Mouse (Mus musculus) neural tube, embryonic 15.5 days (tissue): Measurements from ENCODE around the gene Olfr190. TPM values are rescaled to one million over a fixed set of nuclear protein-coding genes. Genes with fewer than 3 reads are reported as not detected.

Experiments used
- ATAC-seq: fragments of 200-750 bp; cut with Nextera tagmentation; 2 replicates; pipeline ENCODE4 v1.8.0; 2017; ENCODE audit warnings: mild to moderate bottlenecking, moderate TSS enrichment, moderate library complexity; ENCODE audit not compliant: low FRiP score
- H3K27ac ChIP-seq: fragments of 300-500 bp; sonication (generic); replicated peaks from 2 replicates; pipeline ENCODE4 v1.5.1; 2015; ENCODE audit warnings: mild to moderate bottlenecking, inconsistent platforms
- H3K27me3 ChIP-seq: fragments of 300-500 bp; sonication (generic); replicated peaks from 2 replicates; pipeline ENCODE4 v1.6.1; 2015; ENCODE audit warnings: inconsistent platforms
- H3K36me3 ChIP-seq: fragments of 300-500 bp; sonication (generic); 2 replicates; pipeline ENCODE4 v1.6.1; 2015; ENCODE audit warnings: inconsistent platforms
- H3K4me1 ChIP-seq: fragments of 300-500 bp; sonication (generic); 2 replicates; pipeline ENCODE4 v1.6.1; 2015; ENCODE audit warnings: inconsistent platforms
- H3K4me2 ChIP-seq: fragments of 300-500 bp; sonication (generic); 2 replicates; pipeline ENCODE4 v1.6.1; 2015; ENCODE audit warnings: inconsistent platforms, mild to moderate bottlenecking, moderate library complexity
- H3K4me3 ChIP-seq: fragments of 300-500 bp; sonication (generic); replicated peaks from 2 replicates; pipeline ENCODE4 v1.5.1; 2015; ENCODE audit warnings: mild to moderate bottlenecking, inconsistent platforms
- H3K9ac ChIP-seq: fragments of 300-500 bp; sonication (generic); replicated peaks from 2 replicates; pipeline ENCODE4 v1.6.1; 2015; ENCODE audit warnings: mild to moderate bottlenecking, inconsistent platforms
- H3K9me3 ChIP-seq: fragments of 300-500 bp; sonication (generic); replicated peaks from 2 replicates; pipeline ENCODE4 v1.6.1; 2016; ENCODE audit warnings: inconsistent platforms
- WGBS: fragments of 180-500 bp; shearing (Covaris S2); methylation state at CpG from one replicate; pipeline ENCODE4 v1.1.7; 2015; ENCODE audit warnings: mixed read lengths; 5-methylcytosine and 5-hydroxymethylcytosine counted together
- polyA plus RNA-seq: library from polyadenylated mRNA; unstranded; fragments of >200 nt; fragmentation: Nextera tagmentation; extraction: Ambion mirVana; gene quantifications from 2 replicates; pipeline ENCODE4 v1.2.1, GENCODE M21; 2015

Gene Olfr190
- polyA plus RNA-seq, 1 experiment from 2014 or later: not detected

GRCm38 (mm10) chr16:59045835-59046234 lies 32.0 kb downstream of the Olfr190 start:
- Histone ChIP-seq H3K36me3 (no peaks in the 10 kb centered on the region), H3K4me3 (no peak overlapping the region), H3K27me3 (no peaks in the 10 kb centered on the region), H3K9ac (no peak overlapping the region), H3K9me3 (no peaks in the 10 kb centered on the region), H3K4me1 (no peaks in the 10 kb centered on the region), H3K4me2 (no peak overlapping the region), H3K27ac (no peak overlapping the region)
- 88% methylated on average over 3 of the region's 3 CpGs for WGBS
- ATAC-seq: no peak

- H3K36me3 ChIP-seq: no peaks in the 10 kb centered on the region
- 87% methylated on average over 7 of the region's 7 CpGs for WGBS
- H3K27ac ChIP-seq: no peak within 1 kb of the TSS
- H3K4me1 ChIP-seq: no peaks in the 10 kb centered on the region
- H3K9me3 ChIP-seq: no peaks in the 10 kb centered on the region
- no peaks in the 10 kb centered on the region for H3K27me3 ChIP-seq
- no peak within 1 kb of the TSS for H3K9ac ChIP-seq
- ATAC-seq: no peak
- no peak within 1 kb of the TSS for H3K4me3 ChIP-seq
- no peak within 1 kb of the TSS for H3K4me2 ChIP-seq
These were observed 38.1 kb downstream of the Olfr190 start, which contains the start of gene Olfr187 for GRCm38 (mm10) chr16:59039710-59040109. Olfr187 (minus strand) TSS chr16:59039767.

GRCm38 (mm10) chr16:59030191-59030590 lies 47.6 kb downstream of the Olfr190 start, which contains the start of gene Olfr186:
Olfr186 (minus strand) TSS chr16:59030291.
- ATAC-seq: no peak
- H3K4me3 ChIP-seq: no peak within 1 kb of the TSS
- H3K9me3 ChIP-seq: no peaks in the 10 kb centered on the region
- no peak within 1 kb of the TSS for H3K27ac ChIP-seq
- no peaks in the 10 kb centered on the region for H3K27me3 ChIP-seq
- H3K4me1 ChIP-seq: no peaks in the 10 kb centered on the region
- H3K4me2 ChIP-seq: no peak within 1 kb of the TSS
- no peak within 1 kb of the TSS for H3K9ac ChIP-seq
- WGBS: 92% methylated on average over 4 of the region's 4 CpGs
- H3K36me3 ChIP-seq: no peaks in the 10 kb centered on the region

Other genes with a start within 250 kb of the Olfr190 start
- not detected in 2 replicates for gene Olfr177, start 203.2 kb downstream of the Olfr190 start, polyA plus RNA-seq
- gene Olfr178, start 185.9 kb downstream of the Olfr190 start, polyA plus RNA-seq: not detected in 2 replicates
- gene Olfr181, start 149.2 kb downstream of the Olfr190 start, polyA plus RNA-seq: not detected in 2 replicates
- gene Olfr180, start 148.6 kb downstream of the Olfr190 start, polyA plus RNA-seq: not detected in 2 replicates
- not detected in 2 replicates for gene Olfr183, start 82.6 kb downstream of the Olfr190 start, polyA plus RNA-seq
- gene Olfr186, start 47.7 kb downstream of the Olfr190 start, polyA plus RNA-seq: not detected in 2 replicates
- gene Olfr187, start 38.2 kb downstream of the Olfr190 start, polyA plus RNA-seq: not detected in 2 replicates
- gene Olfr191, start 11.8 kb upstream of the Olfr190 start, polyA plus RNA-seq: not detected in 2 replicates
- gene Olfr193, start 33.9 kb upstream of the Olfr190 start, polyA plus RNA-seq: not detected in 2 replicates
- not detected in 2 replicates for gene Olfr194, start 43.1 kb upstream of the Olfr190 start, polyA plus RNA-seq
- not detected in 2 replicates for gene Olfr195, start 69.0 kb upstream of the Olfr190 start, polyA plus RNA-seq
- not detected in 2 replicates for gene Olfr196, start 92.4 kb upstream of the Olfr190 start, polyA plus RNA-seq
- not detected in 2 replicates for gene Olfr198, start 125.5 kb upstream of the Olfr190 start, polyA plus RNA-seq
- not detected in 2 replicates for gene Olfr199, start 141.8 kb upstream of the Olfr190 start, polyA plus RNA-seq
- not detected in 2 replicates for gene Olfr201, start 194.6 kb upstream of the Olfr190 start, polyA plus RNA-seq
- gene Olfr202, start 208.8 kb upstream of the Olfr190 start, polyA plus RNA-seq: not detected in 2 replicates
- not detected in 2 replicates for gene Olfr203, start 220.9 kb upstream of the Olfr190 start, polyA plus RNA-seq
- gene Olfr204, start 240.2 kb upstream of the Olfr190 start, polyA plus RNA-seq: not detected in 2 replicates